Mouse (Mus musculus): Measurements from ENCODE around the gene Rxrg.

DNA sequence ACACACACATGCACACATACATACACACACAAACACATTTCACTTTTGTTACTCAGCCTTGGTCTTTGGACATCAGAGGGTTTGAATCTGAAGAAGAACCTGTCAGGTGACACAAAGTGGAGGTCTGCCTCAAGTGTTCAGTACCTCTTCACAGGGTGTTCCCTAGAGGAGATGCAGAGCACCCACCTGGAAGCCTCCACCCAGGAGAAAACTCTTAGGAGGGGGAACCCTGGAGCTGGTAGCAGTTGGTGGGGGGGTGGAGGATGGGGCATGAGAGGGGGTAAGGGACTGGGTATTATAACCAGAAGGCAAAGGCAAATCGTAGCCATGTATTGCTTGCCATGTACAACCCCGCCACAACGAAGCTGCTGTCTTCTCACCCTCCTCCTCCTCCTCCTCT, 60.9 kb downstream of the Rxrg start:
- TF ChIP-seq CTCF (IDR thresholded peaks at IDR 0.05; ENCODE audit: low read depth, low read length): no peak
- TF ChIP-seq POLR2A (IDR thresholded peaks at IDR 0.05; ENCODE audit: extremely low read depth, insufficient read depth, low read length): no peak

Measured in liver, adult 2 months (tissue).